Mouse (Mus musculus) adrenal gland, postnatal 25 days (tissue): ENCODE results near the gene Atf6b. TPM values are rescaled to one million over a fixed set of nuclear protein-coding genes. Genes with fewer than 3 reads are reported as not detected.

Source experiments
- DNase-seq: peaks from one replicate; pipeline ENCODE4 v3.0.0; 2021; ENCODE audit warnings: mixed read lengths
- total RNA-seq: library from RNA; stranded (reverse); gene quantifications from 2 replicates; pipeline ENCODE4 v1.2.3, GENCODE M21; 2021

Atf6b gene
- total RNA-seq, 1 experiment from 2014 or later, result 50.4 TPM

DNA sequence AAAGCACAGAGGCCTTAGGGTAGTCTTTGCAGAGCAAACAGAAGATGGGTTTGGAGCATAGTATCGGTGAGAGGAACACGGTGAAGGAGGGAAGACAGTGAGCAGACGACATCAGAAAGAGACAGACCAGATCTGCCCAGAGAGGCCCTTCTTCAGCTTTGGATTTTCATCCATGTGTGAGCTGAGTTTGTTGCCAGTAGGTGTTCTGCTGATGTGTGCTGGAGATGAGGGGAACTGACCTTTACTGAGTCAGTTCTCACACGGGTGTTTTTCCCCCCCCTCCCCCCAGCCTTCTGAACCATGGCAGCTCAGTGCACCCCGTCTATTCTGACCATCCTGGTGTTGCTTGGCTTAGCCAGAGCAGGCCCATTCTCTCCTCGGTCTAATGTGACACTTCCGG, 23.3 kb downstream of the Atf6b start, which contains the start of gene Tnxb:
Gene Tnxb, plus strand, starts transcription at position 301 of the 400 bp plus-strand sequence.
- DNase-seq, result no peak

GRCm38 (mm10) chr17:34671151-34672066, 24.5 kb downstream of the Atf6b start:
- DNase-seq, result no peak

- no peak for DNase-seq
Observed at GRCm38 (mm10) chr17:34672246-34672792, 25.4 kb downstream of the Atf6b start.

DNA sequence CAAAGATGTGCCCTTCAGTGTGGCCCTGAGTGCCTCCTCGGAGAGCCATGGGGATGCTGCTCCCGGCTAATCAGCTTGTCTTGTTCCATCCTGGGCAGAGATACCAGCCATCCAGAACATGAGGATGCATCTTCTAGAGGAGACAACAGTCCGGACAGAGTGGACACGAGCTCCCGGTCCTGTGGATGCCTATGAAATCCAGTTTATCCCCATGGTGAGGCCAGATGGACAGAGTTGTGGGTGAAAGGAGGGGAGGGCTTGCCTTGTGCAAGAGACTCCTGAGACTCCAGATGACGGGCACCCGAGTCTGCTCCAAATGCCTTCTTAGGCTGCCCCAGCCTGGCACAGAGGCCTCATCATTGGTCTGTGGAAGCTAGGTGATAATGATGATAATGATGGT, 26.2 kb downstream of the Atf6b start:
- DNase-seq, result no peak

- no peak for DNase-seq
Observed at GRCm38 (mm10) chr17:34674524-34675204, 27.7 kb downstream of the Atf6b start.

GRCm38 (mm10) chr17:34675205-34676092, 28.5 kb downstream of the Atf6b start:
- DNase-seq, result no peak

- no peak for DNase-seq
Observed at GRCm38 (mm10) chr17:34676093-34676460, 29.1 kb downstream of the Atf6b start.

- no peak for DNase-seq
Observed at GRCm38 (mm10) chr17:34676671-34677070, 29.7 kb downstream of the Atf6b start.

DNA sequence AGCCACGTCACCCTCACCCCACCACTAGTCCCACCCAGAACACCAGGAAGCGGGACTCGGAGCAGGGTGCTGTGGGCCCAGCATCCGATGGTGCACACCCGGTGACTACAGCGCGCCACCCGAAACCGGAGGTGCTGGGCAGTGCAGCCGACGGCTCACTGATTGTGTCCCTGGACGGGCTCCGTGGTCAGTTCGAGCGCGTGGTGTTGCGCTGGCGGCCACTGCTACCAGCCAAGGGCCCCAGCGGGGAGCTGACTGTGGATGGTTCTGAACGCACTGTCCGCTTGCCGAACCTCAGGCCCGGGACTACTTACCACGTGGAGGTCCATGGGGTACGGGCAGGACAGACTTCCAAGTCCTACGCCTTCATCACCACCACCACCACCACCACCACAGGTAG, 33.2 kb downstream of the Atf6b start:
- no peak for DNase-seq

DNA sequence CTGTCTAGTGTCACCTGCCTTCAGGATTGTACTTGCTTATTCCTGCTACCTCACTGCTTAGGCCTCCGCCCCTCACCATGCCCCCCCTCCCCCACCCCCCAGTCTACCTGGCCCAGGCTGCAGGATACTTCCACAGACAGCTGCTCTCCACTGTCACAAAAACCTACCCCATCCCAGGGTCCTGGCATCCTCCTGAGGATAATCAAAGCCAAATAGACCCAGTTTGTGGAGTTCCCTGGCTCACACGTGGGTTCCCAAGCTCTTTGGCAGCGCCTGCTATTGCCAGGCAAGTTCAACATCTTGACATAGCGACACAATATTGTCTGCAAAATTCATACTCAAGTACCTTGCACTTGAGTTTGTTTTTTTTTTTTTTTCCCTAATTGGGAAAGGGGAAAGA, 33.7 kb downstream of the Atf6b start:
- DNase-seq, result no peak

GRCm38 (mm10) chr17:34681132-34681571, 34.2 kb downstream of the Atf6b start:
- peak; percentile 71 for DNase-seq

GRCm38 (mm10) chr17:34681881-34682536, 35.1 kb downstream of the Atf6b start:
- DNase-seq, result no peak

DNA sequence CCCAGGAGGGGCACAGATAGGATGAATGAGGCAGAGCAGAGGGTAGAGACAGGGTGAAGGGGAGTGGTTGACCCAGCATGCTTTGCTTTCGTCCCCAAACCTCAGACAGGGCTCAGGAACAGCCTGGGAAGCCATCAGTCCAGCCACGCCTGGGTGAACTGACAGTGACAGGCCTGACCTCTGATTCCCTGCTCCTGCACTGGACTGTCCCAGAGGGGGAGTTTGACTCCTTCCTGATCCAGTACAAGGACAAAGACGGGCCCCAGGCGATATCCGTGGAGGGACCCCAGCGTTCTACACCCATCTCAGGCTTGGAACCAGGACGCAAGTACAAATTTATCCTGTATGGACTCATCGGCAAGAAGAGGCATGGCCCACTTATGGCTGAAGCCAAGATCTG, 36.2 kb downstream of the Atf6b start:
- DNase-seq, result no peak

- DNase-seq, result no peak
Observed at GRCm38 (mm10) chr17:34683686-34684220, 36.8 kb downstream of the Atf6b start.

DNA sequence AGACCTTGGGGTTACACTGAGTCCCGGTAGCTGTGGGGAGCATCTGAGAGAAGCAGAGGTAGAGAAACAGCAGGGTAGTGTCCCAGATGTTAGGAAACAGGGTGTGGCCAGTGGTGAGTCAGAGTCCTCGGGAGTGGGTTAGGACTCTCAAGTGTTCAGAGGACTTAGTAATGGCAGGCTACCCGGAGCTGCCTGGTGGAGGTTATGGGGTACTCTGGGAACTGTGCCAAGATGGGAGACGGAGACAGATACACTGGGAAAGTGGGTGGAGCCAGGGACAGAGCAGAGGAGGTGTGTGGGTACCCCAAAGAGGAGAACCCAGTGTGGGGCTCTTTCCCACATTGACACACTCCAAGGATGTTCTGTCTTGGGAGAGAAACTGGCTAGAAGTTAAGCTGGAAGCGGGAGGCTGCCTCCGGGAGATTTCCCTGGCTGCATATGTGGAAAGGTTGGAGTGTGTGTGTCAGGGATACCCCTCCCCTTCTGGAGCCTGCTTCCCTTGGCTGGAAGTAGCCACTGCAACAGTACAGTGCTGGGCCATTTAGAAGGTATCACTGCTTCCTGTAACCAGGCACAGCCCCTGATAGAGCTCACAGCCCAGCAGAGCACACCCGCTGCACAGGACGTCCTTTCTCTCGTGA, 37.4 kb downstream of the Atf6b start:
- no peak for DNase-seq

DNA sequence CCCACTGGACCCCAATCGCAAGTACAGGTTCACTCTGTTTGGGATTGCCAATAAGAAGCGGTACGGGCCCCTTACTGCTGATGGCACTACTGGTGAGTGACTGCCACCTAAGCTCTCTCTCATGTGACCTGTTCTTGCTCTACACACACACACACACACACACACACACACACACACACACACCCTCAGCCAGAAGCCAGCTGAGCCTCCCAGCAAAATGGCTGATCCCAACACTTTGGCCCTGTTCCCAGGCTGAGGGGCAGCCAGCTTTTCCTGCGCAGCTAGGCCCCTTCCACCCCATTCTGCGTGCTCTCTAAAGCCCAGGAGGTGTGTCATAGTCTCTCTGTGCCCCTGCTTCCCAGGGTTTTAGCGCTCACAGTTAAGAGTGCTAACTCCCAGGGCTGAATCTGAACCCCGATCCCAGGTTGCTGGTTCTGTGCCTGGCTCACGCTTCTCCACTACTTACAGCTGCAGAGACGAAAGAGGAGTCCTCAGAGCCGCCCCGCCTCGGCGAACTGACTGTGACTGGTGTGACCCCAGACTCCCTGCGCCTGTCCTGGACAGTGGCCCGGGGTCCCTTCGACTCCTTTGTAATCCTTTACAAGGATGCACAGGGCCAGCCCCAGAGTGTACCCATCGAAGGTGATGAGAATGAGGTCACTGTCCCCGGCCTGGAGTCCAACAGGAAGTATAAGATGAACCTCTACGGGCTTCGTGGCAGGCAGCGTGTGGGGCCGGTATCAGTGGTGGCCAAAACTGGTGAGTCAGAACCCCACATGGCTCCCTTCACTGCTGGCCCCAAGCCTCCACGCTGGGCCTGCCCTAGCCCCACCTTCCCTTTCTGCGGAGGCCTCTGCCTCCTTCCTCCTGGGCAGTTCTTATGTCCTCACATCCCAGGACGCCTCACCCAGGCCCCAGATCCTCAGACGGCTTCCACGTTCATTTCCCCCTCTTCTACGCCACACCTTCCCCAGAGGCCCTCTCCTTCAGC, 38.5 kb downstream of the Atf6b start:
- DNase-seq, result no peak

DNA sequence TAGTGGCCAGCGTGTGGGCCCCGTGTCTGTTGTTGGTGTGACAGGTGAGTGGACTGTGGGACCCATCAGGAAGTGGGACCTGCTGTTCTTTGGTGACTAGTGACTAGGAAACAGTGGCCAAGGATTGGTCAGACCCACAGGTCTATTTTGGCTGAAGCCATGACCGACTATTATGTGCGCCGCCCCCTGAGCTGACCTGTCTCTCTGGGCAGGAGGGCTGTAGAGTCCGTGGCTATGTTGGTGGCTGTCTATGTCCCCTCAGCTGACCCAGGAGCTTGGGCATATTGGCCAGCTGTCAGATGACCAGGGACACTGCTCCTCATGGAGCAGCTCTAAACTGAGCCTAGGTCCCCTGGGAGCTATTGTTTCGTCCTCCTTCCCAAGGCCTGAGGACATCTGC, 41.9 kb downstream of the Atf6b start:
- no peak for DNase-seq

GRCm38 (mm10) chr17:34690458-34690857, 43.5 kb downstream of the Atf6b start:
- no peak for DNase-seq

GRCm38 (mm10) chr17:34692906-34693305, 46.0 kb downstream of the Atf6b start:
- peak; percentile 63 for DNase-seq
